Mouse (Mus musculus) urinary bladder, postnatal 25 days (tissue): ENCODE results near the gene Chst15.
A peak's percentile ranks its signal among the peaks of the same experiment; 100 is the strongest.

Source experiments
- DNase-seq: peaks from one replicate; pipeline ENCODE4 v3.0.0; 2022; ENCODE audit warnings: low spot score

The Chst15 gene

GRCm38 (mm10) chr7:132261885-132262284 is 55.1 kb downstream of the Chst15 start:
- no peak for DNase-seq

- DNase-seq, result no peak
Observed at GRCm38 (mm10) chr7:132260632-132261031, 56.4 kb downstream of the Chst15 start.

- no peak for DNase-seq
Observed at GRCm38 (mm10) chr7:132258817-132259216, 58.2 kb downstream of the Chst15 start.

GRCm38 (mm10) chr7:132258216-132258615 is 58.8 kb downstream of the Chst15 start:
- no peak for DNase-seq

- DNase-seq, result no peak
Observed at GRCm38 (mm10) chr7:132253513-132253912, 63.5 kb downstream of the Chst15 start.

GRCm38 (mm10) chr7:132253078-132253477 is 64.0 kb downstream of the Chst15 start:
- no peak for DNase-seq

GRCm38 (mm10) chr7:132249563-132250119 is 67.4 kb downstream of the Chst15 start:
- no peak for DNase-seq

- no peak for DNase-seq
Observed at GRCm38 (mm10) chr7:132247567-132247966, 69.5 kb downstream of the Chst15 start.

GRCm38 (mm10) chr7:132247091-132247490 is 69.9 kb downstream of the Chst15 start:
- no peak for DNase-seq

GRCm38 (mm10) chr7:132245730-132246129 is 71.3 kb downstream of the Chst15 start:
- no peak for DNase-seq

GRCm38 (mm10) chr7:132244637-132245036 is 72.4 kb downstream of the Chst15 start:
- DNase-seq, result no peak

- no peak for DNase-seq
Observed at GRCm38 (mm10) chr7:132243225-132243624, 73.8 kb downstream of the Chst15 start.

GRCm38 (mm10) chr7:132242617-132243141 is 74.3 kb downstream of the Chst15 start:
- no peak for DNase-seq

GRCm38 (mm10) chr7:132238921-132239320 is 78.1 kb downstream of the Chst15 start:
- DNase-seq, result no peak

GRCm38 (mm10) chr7:132237191-132237590 is 79.8 kb downstream of the Chst15 start:
- DNase-seq, result no peak

- DNase-seq, result no peak
Observed at GRCm38 (mm10) chr7:132236789-132237188, 80.2 kb downstream of the Chst15 start.

- DNase-seq, result no peak
Observed at GRCm38 (mm10) chr7:132234250-132234649, 82.8 kb downstream of the Chst15 start.

GRCm38 (mm10) chr7:132233732-132234131 is 83.3 kb downstream of the Chst15 start:
- no peak for DNase-seq

- no peak for DNase-seq
Observed at GRCm38 (mm10) chr7:132232937-132233336, 84.1 kb downstream of the Chst15 start.

- DNase-seq, result no peak
Observed at GRCm38 (mm10) chr7:132231476-132231875, 85.6 kb downstream of the Chst15 start.

- DNase-seq, result no peak
Observed at GRCm38 (mm10) chr7:132230961-132231360, 86.1 kb downstream of the Chst15 start.

- no peak for DNase-seq
Observed at GRCm38 (mm10) chr7:132227075-132227640, 89.9 kb downstream of the Chst15 start.

- peak; percentile 81 for DNase-seq
Observed at GRCm38 (mm10) chr7:132226379-132227074, 90.5 kb downstream of the Chst15 start.
